Mouse (Mus musculus): ENCODE results near the gene Art3. TPM values are rescaled to one million over a fixed set of nuclear protein-coding genes. Genes with fewer than 3 reads are reported as not detected.

The Art3 gene
- polyA plus RNA-seq, 1 experiment = 121 TPM

DNA sequence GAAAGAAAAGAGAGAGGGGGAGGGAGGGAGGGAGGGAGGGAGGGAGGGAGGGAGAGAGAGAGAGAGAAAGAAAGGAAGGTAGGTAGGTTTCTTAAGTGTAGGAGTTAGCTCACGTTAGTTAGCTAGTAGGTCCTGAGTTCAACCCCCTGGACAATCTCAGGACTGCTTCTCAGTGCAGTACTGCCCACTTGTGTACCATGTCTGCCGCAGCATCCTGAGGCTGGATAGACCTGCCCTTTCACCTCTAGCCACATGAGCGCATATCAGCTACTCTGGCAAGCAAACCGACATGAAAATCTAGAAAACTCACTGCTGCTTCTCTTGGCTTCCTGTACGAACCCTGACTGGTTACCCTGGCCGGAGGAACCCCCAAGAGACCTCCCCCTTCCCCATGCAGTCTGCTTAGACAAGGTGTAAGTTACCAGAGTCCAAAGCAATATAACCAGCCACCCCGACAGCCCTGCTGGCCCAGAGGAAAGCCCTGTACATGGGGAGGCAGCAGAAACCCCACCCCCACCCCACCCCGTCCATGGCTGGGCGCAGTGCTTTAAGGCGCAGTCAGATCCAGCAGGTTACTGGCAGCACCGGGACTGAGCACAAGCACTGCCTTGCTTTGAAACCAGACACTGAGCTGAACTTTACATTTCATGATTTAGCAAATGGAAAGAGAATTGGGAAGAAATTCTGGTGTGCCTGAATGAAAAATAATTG is 81.8 kb downstream of the Art3 start:
- DNase-seq (ENCODE audit: low read depth) = no peak

DNA sequence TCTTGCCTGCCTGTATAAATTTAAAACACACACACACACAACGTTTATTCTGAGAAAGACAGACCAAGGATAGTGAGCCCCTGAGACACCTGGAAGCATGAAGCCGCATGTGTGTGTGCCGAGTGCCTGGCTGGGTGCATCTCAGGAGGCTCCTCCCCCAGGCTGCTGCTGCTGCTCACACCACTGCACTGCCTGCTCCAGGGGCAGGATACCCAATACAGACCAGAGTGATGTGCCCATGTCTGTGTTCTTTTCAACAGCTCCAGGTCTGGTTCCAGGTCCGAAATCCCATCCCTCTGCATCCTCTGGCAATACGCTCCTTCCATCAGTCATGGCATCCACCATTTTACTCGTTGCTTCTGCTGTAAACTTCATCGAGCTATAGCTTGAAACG is 82.4 kb downstream of the Art3 start:
- DNase-seq (ENCODE audit: low read depth) = no peak

DNA sequence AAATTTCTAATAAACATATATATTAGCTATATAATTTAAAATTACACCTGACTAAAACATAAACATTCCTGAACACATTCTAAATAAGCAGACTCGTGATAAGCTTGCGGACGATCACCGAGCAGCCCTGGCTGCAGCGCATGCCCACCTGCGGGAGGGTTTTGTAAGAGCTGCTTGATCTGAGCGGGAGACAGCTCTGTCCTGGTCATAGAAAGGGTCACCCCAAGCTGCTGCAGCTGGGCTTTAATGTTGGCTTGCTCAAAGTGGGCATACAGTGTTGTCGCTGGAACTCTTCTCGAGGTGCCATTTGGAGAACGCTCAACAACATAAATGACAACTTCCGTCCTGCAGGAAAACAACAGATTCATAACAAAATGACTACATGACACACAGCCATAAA is 92.5 kb downstream of the Art3 start:
- DNase-seq (ENCODE audit: low read depth) = no peak

DNA sequence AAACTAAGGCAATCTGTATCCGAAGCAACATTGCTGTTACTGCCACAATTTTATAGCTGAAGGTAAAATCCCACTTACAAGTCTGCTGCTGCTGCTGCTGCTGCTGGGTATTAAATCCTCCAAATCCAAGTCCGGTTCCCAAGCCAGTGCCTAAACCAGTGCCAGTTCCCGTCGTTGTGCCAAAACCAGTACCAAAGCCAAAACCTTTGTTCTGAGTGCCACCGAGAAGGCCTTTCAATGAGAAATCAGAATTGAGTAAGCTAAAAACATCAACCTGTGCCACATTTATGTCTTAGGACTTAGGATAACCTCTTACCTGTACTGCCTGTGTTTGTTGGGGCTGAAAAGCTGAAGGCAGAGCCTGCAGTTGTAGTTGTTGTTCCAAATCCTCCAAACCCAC is 99.1 kb downstream of the Art3 start:
- DNase-seq (ENCODE audit: low read depth) = peak; percentile 65

DNA sequence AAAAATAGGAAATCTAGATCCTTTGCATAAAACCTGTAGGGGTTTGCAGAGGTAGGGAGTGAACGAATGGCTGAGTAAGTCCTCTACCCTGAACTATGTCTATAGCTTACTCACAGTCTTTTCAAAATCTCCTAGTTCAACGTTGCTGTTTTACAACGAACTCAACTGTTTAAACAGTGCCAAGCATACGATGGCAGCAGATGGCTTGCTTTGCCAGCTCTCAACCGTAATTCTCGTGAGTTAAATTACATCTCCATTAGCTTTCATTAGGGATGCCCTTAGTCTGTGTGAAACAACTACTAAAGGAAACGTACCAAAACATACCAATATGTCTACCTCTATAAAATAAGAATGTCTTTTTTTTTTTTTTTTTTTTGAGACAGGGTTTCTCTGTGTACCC is 100.0 kb downstream of the Art3 start:
- DNase-seq (ENCODE audit: low read depth) = no peak

DNA sequence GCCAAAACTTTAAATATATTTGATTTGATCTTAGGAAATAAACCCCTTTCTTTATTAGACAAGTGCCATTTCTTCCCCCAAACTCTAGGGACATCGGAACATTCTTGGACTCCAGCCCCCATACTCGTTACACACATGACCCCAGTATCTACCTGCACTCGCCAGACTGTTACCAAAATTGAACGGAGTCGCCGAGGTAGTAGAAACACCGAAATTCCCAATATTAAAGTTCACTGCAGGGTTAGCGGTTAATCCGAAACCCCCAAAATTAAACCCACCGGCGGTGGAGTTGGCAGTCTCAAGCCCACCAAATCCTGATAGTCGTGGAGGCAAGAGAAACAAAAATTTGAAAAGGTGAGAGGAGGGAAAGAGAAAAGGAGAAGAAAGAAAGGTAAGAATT is 102.4 kb downstream of the Art3 start:
- DNase-seq (ENCODE audit: low read depth) = no peak

DNA sequence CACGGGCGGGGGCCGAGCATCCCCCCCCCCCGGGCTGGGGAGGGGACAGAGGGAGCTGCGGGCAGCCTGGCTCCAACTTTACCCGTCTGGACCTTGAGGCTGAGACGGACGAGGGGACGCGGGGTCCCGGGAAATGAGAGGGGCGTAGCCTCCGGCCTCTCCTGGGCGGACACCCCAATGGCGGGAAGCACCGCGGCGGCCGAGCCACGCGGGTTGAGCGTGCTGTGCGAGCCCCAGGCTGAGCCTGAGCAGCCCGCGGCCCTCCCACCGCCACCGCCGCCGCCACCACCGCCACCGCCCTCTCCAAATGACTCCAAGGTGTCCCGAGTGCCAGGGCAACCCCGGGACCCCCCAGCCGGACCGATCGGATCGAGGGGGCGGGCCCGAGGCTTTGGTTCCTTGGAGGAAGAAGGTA is 103.0 kb downstream of the Art3 start:
- no peak for DNase-seq (ENCODE audit: low read depth)

DNA sequence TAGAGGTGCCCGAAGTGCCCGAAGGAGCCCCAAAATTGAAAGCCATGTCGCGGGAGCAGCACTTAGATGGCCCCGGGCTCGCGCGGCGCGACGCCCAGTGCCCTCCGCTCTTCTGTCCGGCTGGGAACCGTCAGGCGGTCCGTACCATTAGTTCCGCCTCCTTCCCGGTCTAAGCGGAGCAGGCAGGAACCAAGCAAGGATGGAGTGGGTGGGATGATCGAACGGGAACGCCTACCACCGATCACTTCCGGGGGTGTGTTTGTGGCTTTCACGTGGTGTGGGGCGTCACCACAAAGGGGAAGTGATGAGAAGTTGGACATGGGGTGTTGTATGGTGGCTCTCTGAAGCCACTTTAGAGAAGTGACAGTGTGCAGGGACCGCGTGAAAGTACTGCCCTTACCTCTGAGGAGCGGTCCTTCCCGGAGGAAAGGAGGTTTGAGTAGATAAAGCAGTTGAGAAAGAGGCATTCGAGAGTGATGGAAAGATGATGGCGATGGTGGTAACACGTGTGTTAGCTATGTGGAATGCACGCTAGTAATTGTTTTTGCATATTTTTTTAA is 103.5 kb downstream of the Art3 start, which contains the start of gene Nup54:
Gene Nup54 (minus strand): TSS at position 195 of the 560 bp plus-strand sequence.
- peak; percentile 81 for DNase-seq (ENCODE audit: low read depth)

DNA sequence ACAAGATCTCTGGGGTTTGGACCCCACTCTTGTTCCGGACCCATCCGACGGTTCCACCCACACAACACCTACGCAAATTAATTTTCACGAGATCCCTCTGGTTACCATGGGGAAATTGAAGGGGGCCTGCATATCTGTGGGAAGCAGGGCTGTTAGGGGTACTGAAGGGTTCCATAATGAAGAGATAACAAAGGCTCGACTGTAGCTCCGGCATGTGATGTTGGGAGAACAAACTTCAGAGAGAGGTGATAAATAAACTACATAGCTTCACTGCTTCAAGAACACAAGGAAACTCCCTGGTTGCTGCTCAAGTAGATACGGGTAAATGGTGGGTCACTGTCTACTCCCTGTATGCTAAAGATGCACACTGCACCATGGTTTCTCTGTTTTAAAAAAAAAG is 106.9 kb downstream of the Art3 start:
- DNase-seq (ENCODE audit: low read depth) = no peak

DNA sequence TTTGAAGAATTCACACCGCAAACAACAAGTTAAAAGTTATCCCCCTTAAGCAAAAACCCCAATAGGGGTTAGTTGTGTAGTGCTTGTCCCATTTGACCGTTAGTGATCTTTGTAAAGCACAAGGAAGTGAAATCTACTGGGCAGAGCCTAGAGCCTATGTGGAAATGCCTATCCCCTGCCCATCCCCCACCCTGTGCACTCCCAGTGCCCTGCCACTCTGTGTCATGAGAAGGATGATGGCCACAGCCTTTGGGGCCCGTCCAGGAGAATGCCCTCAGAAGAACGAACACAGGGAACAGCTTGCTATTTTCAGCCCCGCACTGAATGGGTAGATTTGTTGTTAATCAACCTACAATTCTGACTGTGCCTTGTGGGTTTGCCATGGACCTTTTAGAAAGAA is 109.9 kb downstream of the Art3 start:
- DNase-seq (ENCODE audit: low read depth) = no peak

DNA sequence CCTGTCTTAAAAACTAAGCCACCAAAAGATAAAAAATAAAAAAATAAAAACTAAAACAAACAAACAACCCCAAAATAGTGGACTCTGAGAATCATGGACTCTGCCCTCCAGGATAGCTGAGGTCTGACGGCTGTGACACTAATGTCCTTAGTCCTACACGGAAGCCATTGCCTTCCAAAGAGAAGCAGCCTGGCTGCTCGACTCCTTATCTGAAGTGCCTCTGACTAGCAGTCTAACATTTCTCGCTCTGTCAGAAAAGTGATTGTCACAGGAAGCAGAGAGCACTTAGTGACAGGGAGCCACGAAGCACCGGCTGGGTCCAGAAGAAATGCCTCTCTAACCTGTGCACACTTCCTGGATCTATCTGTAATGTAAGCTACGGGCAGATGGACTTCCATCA is 111.3 kb downstream of the Art3 start:
- DNase-seq (ENCODE audit: low read depth) = no peak

DNA sequence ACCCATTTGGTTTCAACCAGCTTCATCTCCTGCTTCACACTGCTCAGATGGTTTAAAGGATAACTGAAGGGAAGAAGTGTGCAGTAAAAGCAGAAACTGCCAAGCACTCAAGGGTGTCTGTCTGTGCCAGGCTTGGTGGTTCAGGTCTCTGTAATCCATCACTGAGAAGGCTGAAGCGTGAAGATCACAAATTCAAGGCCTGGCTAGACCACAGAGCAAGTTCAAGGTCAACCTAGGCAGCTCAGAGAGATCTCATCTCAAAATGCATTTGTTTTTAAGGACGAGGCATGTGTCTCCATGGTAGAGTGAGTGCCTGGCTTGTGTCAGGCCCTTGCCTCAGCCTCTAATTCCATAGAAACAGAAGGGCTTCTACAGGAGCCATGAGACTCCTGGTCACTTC is 113.4 kb downstream of the Art3 start:
- DNase-seq (ENCODE audit: low read depth) = no peak

DNA sequence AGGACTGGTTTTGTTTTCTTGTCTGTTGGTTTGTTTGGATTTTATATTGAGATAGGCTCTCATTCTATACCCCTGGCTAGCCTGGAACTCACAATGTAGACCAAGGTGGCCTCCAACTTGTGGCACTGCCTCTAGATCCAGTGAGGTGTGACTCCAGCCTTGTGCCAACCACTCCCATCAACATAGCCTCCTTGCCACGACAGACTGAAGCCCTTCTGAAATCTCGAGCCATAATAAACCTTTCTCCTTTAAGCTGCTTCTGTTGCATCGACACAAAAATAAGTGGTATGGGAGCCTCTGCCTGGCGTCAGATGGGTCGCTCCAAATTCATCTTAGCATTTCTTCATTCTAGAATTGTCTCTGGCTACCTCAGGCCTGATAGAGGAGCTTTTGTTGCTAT is 115.1 kb downstream of the Art3 start:
- DNase-seq (ENCODE audit: low read depth) = no peak

DNA sequence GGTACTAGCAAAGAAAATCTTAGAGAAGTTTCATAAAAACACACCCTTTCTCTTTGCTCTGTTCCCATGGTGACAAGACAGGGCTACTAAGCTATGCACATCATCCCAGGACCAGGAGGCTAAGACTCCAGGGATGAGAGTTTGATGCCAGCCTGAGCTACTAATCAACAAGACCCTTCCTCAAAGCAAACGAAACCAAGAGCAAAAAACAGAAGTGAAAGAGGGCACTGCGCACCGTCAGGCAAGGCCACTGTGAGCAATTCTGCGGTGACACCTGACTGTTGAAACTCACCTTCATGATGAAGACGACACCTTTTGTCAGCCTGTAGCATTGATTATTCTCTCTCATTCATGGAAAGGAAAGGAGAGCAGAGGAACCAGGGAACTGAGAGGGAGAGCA is 121.2 kb downstream of the Art3 start:
- no peak for DNase-seq (ENCODE audit: low read depth)

DNA sequence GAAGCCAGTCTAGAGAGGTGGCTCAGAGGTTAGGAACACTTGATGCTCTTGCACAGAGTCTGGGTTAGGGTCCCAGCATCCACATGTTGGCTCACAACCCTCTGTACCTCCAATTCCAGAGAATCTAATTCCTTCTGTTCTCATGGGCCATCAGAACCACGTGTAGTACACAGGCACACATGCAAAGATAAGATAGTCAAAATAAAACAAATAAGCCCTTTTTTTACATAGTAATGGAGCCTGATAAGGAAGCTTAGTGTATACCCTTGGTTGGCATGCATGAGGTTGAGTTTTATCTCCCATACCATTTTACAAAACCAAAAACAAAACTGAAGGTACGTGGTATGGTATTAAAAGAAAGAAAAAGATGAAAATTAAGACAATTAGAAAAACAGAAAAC is 125.8 kb downstream of the Art3 start:
- DNase-seq (ENCODE audit: low read depth) = no peak

DNA sequence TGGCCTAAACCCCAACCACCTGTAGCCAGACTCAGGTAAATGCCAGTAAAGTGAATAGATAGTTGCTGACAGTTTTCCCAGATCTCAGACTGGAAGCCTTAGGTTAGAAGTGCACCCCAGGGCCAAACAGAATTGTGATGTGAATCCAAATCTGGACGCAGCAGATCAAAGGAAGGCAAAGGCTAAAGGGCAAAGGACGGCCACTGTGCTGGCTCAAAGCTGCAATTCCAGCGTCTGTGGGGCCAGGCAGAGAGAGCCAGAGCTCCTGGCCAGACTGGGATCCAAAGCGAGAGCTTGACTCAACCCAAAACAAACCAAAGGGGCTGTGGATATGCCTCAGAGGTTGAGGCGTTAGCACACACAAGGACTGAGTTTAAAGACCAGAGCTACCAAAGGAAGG is 127.1 kb downstream of the Art3 start:
- DNase-seq (ENCODE audit: low read depth) = no peak

DNA sequence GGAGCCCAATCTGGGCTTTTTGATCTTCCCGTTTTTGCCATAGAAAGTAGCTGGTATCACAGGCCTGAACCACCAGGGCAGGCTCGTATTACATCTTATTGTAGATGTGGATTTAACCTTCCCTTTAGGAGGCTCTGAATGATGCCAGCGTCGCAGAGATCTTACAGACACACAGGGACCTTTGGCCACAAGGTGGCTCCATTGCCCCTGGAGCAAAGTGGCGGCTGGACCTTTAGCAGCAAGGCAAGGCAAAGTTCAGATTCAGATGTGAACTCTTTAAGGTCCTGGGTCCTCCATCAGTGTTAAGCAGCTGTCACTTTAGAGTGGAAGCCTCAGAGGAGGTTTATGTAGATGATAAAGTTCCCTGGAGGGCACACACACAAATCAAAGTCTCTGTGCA is 129.7 kb downstream of the Art3 start:
- DNase-seq (ENCODE audit: low read depth) = no peak

Other genes with a start within 250 kb of the Art3 start
- 31.6 and 37.3 TPM in 2 replicates for gene G3bp2, start 248.1 kb upstream of the Art3 start, polyA plus RNA-seq (2012; rRNA removed)
- 55.8 and 57.1 TPM in 2 replicates for gene Uso1, start 193.9 kb upstream of the Art3 start, polyA plus RNA-seq (2012; rRNA removed)
- not detected in 2 replicates for gene U90926, start 116.4 kb upstream of the Art3 start, polyA plus RNA-seq (2012; rRNA removed)
- 0.38 and 0.58 TPM in 2 replicates for gene Ppef2, start 75.5 kb upstream of the Art3 start, polyA plus RNA-seq (2012; rRNA removed)
- 43.8 and 55.8 TPM in 2 replicates for gene Naaa, start 53.7 kb upstream of the Art3 start, polyA plus RNA-seq (2012; rRNA removed)
- gene Sdad1, start 21.3 kb upstream of the Art3 start, polyA plus RNA-seq (2012; rRNA removed) = 9.0 and 12.7 TPM in 2 replicates
- gene Cxcl9, start 3.7 kb upstream of the Art3 start, polyA plus RNA-seq (2012; rRNA removed) = 25.1 and 33.4 TPM in 2 replicates
- 4.6 and 7.0 TPM in 2 replicates for gene Cxcl10, start 17.1 kb downstream of the Art3 start, polyA plus RNA-seq (2012; rRNA removed)
- 17.2 and 19.3 TPM in 2 replicates for gene Nup54, start 103.4 kb downstream of the Art3 start, polyA plus RNA-seq (2012; rRNA removed)
- gene Scarb2, start 175.0 kb downstream of the Art3 start, polyA plus RNA-seq (2012; rRNA removed) = 26.6 and 33.0 TPM in 2 replicates
- 1.2 and 2.7 TPM in 2 replicates for gene Fam47e, start 223.2 kb downstream of the Art3 start, polyA plus RNA-seq (2012; rRNA removed)

Data from gonadal fat pad, adult 2 months (tissue).